Mouse (Mus musculus): ENCODE data around the gene Arf4. TPM values are rescaled to one million over a fixed set of nuclear protein-coding genes. Genes with fewer than 3 reads are reported as not detected.
"Not testable (repeated sequence)": the region's sequence is repeated elsewhere in the genome, so short reads cannot be mapped to it uniquely, and the experiment has no call there.

Gene Arf4
- polyA plus RNA-seq, 1 experiment from 2014 or later, result 466 TPM

DNA sequence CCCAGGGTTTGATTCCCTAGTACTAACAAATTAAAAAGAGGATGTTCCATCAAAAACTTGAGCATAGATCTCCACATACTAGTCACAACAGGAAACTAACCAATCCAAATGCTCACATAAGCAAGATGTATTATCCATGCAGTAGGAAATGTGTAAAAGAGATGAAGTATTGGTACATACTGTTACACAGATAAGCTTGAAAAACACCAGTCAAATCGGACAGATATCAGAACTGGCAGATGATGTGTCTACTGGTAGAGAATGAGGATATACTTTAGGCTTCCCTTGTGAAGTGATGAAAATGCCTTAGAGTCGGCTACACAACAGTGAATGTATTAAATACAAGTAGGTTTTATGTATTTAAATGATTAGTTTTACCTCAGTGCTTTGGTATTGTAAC is 24.6 kb downstream of the Arf4 start:
- Histone ChIP-seq H3K27me3 (replicated peaks) (no peaks in the 10 kb centered on the region), H3K36me3 (peaks cover 25% of the 10 kb centered on the region), H3K4me3 (no peak overlapping the region), H3K27ac (ENCODE audit: poor library complexity, severe bottlenecking) (no peak overlapping the region), H3K4me1 (replicated peaks) (peaks cover 13% of the 10 kb centered on the region), H3K9ac (no peak overlapping the region), H3K4me2 (no peak overlapping the region), H3K9me3 (replicated peaks) (no peaks in the 10 kb centered on the region)
- 75% methylated on average over 2 of the region's 2 CpGs for WGBS
- no peak for ATAC-seq (ENCODE audit: insufficient number of reproducible peaks, low FRiP score)

GRCm38 (mm10) chr14:26663851-26664250 is 26.0 kb downstream of the Arf4 start:
- ATAC-seq (ENCODE audit: insufficient number of reproducible peaks, low FRiP score), result no peak
- Histone ChIP-seq H3K9ac (no peak overlapping the region), H3K4me1 (replicated peaks) (peaks cover 21% of the 10 kb centered on the region), H3K27ac (ENCODE audit: poor library complexity, severe bottlenecking) (no peak overlapping the region), H3K36me3 (peaks cover 18% of the 10 kb centered on the region), H3K27me3 (replicated peaks) (no peaks in the 10 kb centered on the region), H3K9me3 (replicated peaks) (no peaks in the 10 kb centered on the region), H3K4me2 (no peak overlapping the region), H3K4me3 (no peak overlapping the region)
- 89% methylated on average over 2 of the region's 2 CpGs for WGBS

DNA sequence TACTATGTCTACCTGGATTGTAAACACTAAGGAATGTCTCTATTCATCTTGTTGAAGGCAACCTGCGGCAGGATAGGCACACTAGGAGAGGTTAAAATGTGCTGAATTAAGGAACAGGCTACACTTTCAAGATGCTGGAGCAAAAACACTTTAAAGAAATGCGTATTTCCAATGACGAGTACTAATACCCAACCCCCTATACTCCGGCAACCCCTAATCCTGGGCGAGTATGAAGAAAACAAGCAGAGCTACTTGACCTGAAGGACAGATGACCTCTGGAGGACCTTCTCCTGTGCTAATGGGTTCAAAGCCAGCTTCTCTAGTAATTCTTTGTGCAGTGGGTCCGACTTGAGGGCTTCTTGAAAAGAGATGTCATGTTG is 30.1 kb downstream of the Arf4 start:
- Histone ChIP-seq H3K27ac (ENCODE audit: poor library complexity, severe bottlenecking) (peak overlapping the region; percentile 77), H3K9me3 (replicated peaks) (no peaks in the 10 kb centered on the region), H3K4me1 (replicated peaks) (peaks cover 21% of the 10 kb centered on the region), H3K4me3 (peak overlapping the region; percentile 85), H3K4me2 (peak overlapping the region; percentile 99), H3K36me3 (peaks cover 18% of the 10 kb centered on the region), H3K9ac (peak overlapping the region; percentile 82), H3K27me3 (replicated peaks) (no peaks in the 10 kb centered on the region)
- no peak for ATAC-seq (ENCODE audit: insufficient number of reproducible peaks, low FRiP score)
- 17% methylated on average over 6 of the region's 6 CpGs for WGBS

DNA sequence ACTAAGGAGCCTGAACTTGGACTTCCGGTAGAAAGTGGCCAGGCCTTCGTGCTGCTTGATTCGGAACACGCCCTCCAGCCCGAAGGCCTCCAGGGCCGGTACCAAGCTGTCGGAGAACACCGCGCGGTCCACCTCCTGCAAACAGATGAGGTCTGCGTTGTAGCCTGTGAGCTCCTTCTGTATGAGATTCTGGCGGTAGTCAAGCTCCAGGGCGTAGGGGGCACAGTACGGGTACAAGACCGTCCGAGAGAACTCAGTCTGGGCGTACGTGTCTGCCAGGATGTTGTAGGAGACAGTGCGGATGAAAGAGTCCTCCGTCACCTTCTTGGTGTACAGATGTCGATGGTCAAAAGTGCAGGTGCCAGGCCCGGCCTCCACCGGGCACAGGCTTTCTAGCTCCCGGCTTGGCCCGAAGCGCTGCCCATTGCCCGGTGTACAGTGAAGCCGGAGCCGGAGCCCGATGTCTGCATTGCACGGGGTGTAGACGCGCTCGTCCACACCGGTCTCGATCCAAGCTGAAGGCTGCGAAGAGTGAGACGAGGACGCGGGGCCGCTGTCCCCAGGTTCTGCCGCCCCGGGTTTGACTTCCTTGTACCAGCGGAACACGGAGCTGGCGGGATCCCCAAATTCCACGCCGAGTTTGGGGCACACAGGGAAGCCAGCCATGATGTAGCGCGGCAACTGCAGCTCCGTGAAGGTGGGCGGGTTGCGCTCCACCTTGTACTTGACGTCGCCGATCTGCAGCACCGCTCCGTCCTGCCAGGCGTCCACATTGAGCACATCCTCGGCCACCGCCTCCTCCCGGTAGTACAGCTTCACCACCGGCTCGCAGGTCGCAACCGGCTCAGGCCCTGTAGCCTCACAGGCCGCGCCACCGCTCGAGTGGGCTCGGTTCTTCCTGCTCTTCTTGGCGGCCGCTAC is 30.8 kb downstream of the Arf4 start:
- ATAC-seq (ENCODE audit: insufficient number of reproducible peaks, low FRiP score), result peak; percentile 56

DNA sequence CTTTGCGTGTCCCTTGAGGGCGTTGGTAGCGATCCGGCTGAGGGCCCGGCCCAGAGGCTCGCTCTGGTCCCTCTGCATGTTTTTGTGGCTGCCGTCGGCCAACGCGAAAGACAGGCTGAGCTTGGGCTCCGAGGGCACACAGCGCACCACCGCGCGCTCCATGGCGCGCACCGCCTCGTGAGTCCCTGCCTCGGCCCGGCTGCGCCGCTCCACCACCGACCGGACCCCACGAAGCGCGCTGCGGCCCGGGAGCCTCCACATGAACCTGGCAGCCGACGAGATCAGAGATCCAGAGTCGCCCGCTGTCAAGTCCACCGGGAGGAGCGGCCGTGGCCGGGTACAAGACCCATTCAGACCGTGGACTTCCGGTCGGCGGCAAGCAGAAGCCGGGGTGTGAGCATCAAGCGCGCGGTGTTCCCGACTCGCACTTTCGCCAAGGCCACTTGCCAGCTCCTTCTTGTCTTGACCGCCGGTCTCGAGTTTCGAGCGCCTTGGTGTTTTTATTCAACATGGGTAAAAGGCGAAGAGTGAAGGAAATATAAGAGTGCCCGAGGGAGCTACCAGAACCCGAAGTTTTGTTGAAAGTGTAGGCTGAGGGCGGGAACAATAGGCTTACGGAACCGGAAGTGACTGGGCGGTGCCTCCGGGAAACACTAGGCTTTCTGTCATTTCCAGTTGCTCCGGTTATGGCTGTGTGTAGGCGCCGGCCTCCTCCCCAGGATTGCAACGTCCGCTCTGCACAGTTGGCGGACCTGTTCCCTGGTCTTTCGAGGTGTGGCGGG is 31.6 kb downstream of the Arf4 start, which contains the start of gene Pde12:
Gene Pde12 (minus strand): TSS at position 592 of the 782 bp plus-strand sequence.
- Histone ChIP-seq H3K4me2 (peak within 1 kb of the TSS; percentile 99), H3K9me3 (replicated peaks) (no peaks in the 10 kb centered on the region), H3K9ac (peak within 1 kb of the TSS; percentile 82), H3K4me3 (peak within 1 kb of the TSS; percentile 85), H3K27me3 (replicated peaks) (no peaks in the 10 kb centered on the region), H3K4me1 (replicated peaks) (peaks cover 21% of the 10 kb centered on the region), H3K27ac (ENCODE audit: poor library complexity, severe bottlenecking) (peak within 1 kb of the TSS; percentile 77), H3K36me3 (peaks cover 17% of the 10 kb centered on the region)
- under 1% methylated on average over 70 of the region's 70 CpGs for WGBS
- peak; percentile 89 for ATAC-seq (ENCODE audit: insufficient number of reproducible peaks, low FRiP score)

More for the DNA sequence above, 30.8 kb downstream of the Arf4 start:
- WGBS, result under 1% methylated on average over 73 of the region's 73 CpGs
- Histone ChIP-seq H3K4me1 (replicated peaks) (peaks cover 21% of the 10 kb centered on the region), H3K4me2 (peak overlapping the region; percentile 99), H3K27ac (ENCODE audit: poor library complexity, severe bottlenecking) (peak overlapping the region; percentile 77), H3K27me3 (replicated peaks) (no peaks in the 10 kb centered on the region), H3K9me3 (replicated peaks) (no peaks in the 10 kb centered on the region), H3K36me3 (peaks cover 18% of the 10 kb centered on the region), H3K4me3 (peak overlapping the region; percentile 85), H3K9ac (peak overlapping the region; percentile 82)

GRCm38 (mm10) chr14:26670964-26671363 is 33.1 kb downstream of the Arf4 start:
- Histone ChIP-seq H3K4me3 (no peak overlapping the region), H3K36me3 (peaks cover 6% of the 10 kb centered on the region), H3K4me1 (replicated peaks) (peaks cover 21% of the 10 kb centered on the region), H3K9me3 (replicated peaks) (no peaks in the 10 kb centered on the region), H3K4me2 (no peak overlapping the region), H3K9ac (no peak overlapping the region), H3K27ac (ENCODE audit: poor library complexity, severe bottlenecking) (no peak overlapping the region), H3K27me3 (replicated peaks) (no peaks in the 10 kb centered on the region)
- ATAC-seq (ENCODE audit: insufficient number of reproducible peaks, low FRiP score), result no peak

GRCm38 (mm10) chr14:26671870-26672615 is 34.2 kb downstream of the Arf4 start:
- Histone ChIP-seq H3K4me1 (replicated peaks) (peaks cover 14% of the 10 kb centered on the region), H3K4me2 (0 out of 2 replicates have a peak overlapping the region, but pooled peaks have one; percentile 10)
- H3K9ac ChIP-seq; H3K27ac ChIP-seq (ENCODE audit: poor library complexity, severe bottlenecking); H3K9me3 ChIP-seq (replicated peaks); H3K36me3 ChIP-seq; H3K4me3 ChIP-seq; H3K27me3 ChIP-seq (replicated peaks); ATAC-seq (ENCODE audit: insufficient number of reproducible peaks, low FRiP score): not testable (repeated sequence)
- WGBS, result 54% methylated on average over 17 of the region's 17 CpGs

DNA sequence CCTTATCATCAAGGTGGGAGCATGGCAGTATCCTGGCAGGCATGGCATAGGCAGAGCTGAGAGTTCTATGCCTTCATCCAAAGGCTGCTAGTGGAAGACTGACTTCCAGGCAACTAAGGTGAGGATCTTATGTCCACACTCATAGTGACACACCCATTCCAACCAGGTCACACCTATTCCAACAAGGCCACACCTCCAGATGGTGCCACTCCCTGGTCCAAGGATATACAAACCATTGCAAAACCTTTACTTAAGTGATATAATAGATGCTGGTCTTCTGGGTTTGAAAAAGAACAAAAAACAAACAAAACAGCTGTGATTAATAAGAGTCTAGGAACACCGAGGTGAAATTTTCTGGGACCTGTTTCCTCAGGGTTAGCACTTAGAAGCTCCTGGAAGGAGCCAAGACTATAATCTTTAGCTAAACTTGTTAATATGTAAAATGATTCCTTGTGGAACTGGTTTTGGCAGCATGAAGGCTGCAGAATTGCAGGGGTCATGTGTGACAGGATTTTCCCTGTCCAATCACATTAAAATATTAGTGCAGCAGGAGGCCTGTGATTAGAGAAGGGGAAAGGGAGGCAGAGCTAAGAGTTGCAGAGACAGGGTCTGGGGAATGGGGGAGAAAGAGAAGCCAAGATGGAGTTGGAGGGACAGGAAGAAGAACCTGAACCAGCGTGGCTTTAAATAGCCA is 36.7 kb downstream of the Arf4 start:
- 87% methylated on average over 2 of the region's 2 CpGs for WGBS

GRCm38 (mm10) chr14:26675371-26675770 is 37.5 kb downstream of the Arf4 start:
- Histone ChIP-seq H3K27ac (ENCODE audit: poor library complexity, severe bottlenecking) (no peak overlapping the region), H3K36me3 (no peaks in the 10 kb centered on the region), H3K4me1 (replicated peaks) (peaks cover 3% of the 10 kb centered on the region; the same call in 1 of the 2 replicates), H3K9ac (no peak overlapping the region), H3K4me2 (peak overlapping the region; percentile 48), H3K4me3 (no peak overlapping the region), H3K9me3 (replicated peaks) (no peaks in the 10 kb centered on the region), H3K27me3 (replicated peaks) (no peaks in the 10 kb centered on the region)
- WGBS, result 14% methylated on average over 12 of the region's 12 CpGs
- ATAC-seq (ENCODE audit: insufficient number of reproducible peaks, low FRiP score), result peak; percentile 59; the same call in 1 of the 2 replicates

More for the DNA sequence above, 36.7 kb downstream of the Arf4 start:
- not testable (repeated sequence) for H3K27me3 ChIP-seq (replicated peaks); H3K4me2 ChIP-seq; H3K36me3 ChIP-seq; H3K9ac ChIP-seq; H3K9me3 ChIP-seq (replicated peaks); ATAC-seq (ENCODE audit: insufficient number of reproducible peaks, low FRiP score); H3K27ac ChIP-seq (ENCODE audit: poor library complexity, severe bottlenecking); H3K4me1 ChIP-seq (replicated peaks); H3K4me3 ChIP-seq

DNA sequence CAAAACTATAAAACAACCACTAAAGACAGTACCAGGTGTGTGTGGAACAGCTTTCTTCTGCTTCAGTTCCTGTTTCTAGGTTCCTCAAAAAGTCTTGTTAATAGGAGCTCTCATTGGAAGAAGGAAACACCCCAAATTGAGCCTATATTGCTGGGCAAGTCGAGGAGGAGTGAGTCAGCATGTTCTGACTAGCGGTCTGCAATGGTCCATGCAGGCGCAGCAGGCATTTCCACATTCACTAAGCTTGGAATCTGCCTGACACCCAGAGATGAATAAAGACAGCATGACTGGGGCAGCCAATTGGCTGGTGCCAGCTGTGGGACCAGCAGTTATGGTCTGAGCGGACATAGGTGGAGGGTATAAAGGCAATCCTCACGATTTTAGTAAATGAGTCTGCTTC is 37.9 kb downstream of the Arf4 start:
- Histone ChIP-seq H3K9ac (no peak overlapping the region), H3K4me1 (replicated peaks) (no peaks in the 10 kb centered on the region), H3K36me3 (no peaks in the 10 kb centered on the region), H3K27me3 (replicated peaks) (no peaks in the 10 kb centered on the region), H3K4me3 (no peak overlapping the region), H3K4me2 (peak overlapping the region; percentile 48), H3K27ac (ENCODE audit: poor library complexity, severe bottlenecking) (no peak overlapping the region), H3K9me3 (replicated peaks) (no peaks in the 10 kb centered on the region)
- WGBS, result 64% methylated on average over 5 of the region's 5 CpGs
- ATAC-seq (ENCODE audit: insufficient number of reproducible peaks, low FRiP score), result peak; percentile 25; the same call in 1 of the 2 replicates
